ENCODE assay signal across 7 mouse cellular contexts in the genomic region with DNA sequence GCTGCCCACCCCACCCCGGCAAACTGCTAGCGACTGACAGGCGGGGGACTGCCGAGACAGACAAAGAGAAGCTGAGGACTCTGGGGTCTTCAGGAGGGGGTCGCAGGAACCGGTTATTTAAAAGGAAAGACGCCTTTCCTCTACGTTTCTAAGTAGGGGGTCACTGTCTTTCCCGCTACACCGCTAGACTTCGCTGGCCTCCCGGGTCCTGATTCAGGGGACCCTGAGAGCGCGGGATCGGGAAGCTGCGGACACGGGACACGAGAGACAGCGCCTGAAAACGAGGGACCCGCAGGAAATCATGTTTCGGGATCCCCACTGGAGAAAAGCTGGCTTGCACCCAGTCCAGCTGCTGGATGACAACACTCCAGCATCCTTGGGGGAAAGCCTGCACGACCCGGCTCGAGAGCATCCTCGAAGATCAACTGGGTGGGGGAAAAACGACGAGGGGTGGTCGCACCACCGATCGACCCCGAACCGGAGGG. TPM values are rescaled to one million over a fixed set of nuclear protein-coding genes. Genes with fewer than 3 reads are reported as not detected.
A peak's percentile ranks its signal among the peaks of the same experiment; 100 is the strongest.
DNase-seq lines count a peak whose midpoint lies in the region; ATAC-seq lines count a peak whose summit lies in the region.

No protein-coding gene starts in this region.

- peak overlapping the region; percentile 92 for H3K4me2 ChIP-seq in lung, embryonic 15.5 days
- H3K4me2 ChIP-seq in forebrain, embryonic 11.5 days (ENCODE audit: low read depth, low read length, severe bottlenecking): peak overlapping the region; percentile 94
- H3K4me2 ChIP-seq in hindbrain, embryonic 11.5 days (replicated peaks; ENCODE audit: low read depth, low read length): peak overlapping the region; percentile 88
- H3K4me2 ChIP-seq in midbrain, embryonic 13.5 days (replicated peaks): peak overlapping the region; percentile 80

- H3K4me1 ChIP-seq in lung, embryonic 15.5 days: peaks cover 43% of the 10 kb centered on the region
- peaks cover 7% of the 10 kb centered on the region; the same call in 1 of the 2 replicates for H3K4me1 ChIP-seq in forebrain, embryonic 11.5 days (replicated peaks; ENCODE audit: control insufficient read depth, insufficient read depth, low read length)
- peaks cover 6% of the 10 kb centered on the region for H3K4me1 ChIP-seq in hindbrain, embryonic 11.5 days (replicated peaks; ENCODE audit: control insufficient read depth, insufficient read depth, low read length)
- H3K4me1 ChIP-seq in midbrain, embryonic 13.5 days (replicated peaks): peaks cover 32% of the 10 kb centered on the region

- 0 out of 2 replicates have a peak, but pooled peaks have one; percentile 4 for ATAC-seq in lung, embryonic 15.5 days (ENCODE audit: borderline replicate concordance, extremely low read depth, low FRiP score, low TSS enrichment)
- ATAC-seq in forebrain, embryonic 11.5 days (replicated peaks; ENCODE audit: low FRiP score): peak; percentile 54
- peak; percentile 52 for ATAC-seq in hindbrain, embryonic 11.5 days (ENCODE audit: low FRiP score)
- peak; percentile 57 for ATAC-seq in midbrain, embryonic 13.5 days
- ATAC-seq in monocyte, adult 5-6 weeks (replicated peaks; ENCODE audit: insufficient number of reproducible peaks, low FRiP score, low TSS enrichment, poor library complexity, severe bottlenecking): no peak

- peak overlapping the region; percentile 73 for H3K4me3 ChIP-seq in lung, embryonic 15.5 days
- peak overlapping the region; percentile 97 for H3K4me3 ChIP-seq in forebrain, embryonic 11.5 days (ENCODE audit: low read depth, low read length)
- peak overlapping the region; percentile 97 for H3K4me3 ChIP-seq in hindbrain, embryonic 11.5 days (ENCODE audit: low read depth, low read length)
- peak overlapping the region; percentile 88 for H3K4me3 ChIP-seq in midbrain, embryonic 13.5 days (replicated peaks)

- H3K27ac ChIP-seq in lung, embryonic 15.5 days: peak overlapping the region; percentile 93
- H3K27ac ChIP-seq in forebrain, embryonic 11.5 days (ENCODE audit: low read depth, low read length): peak overlapping the region; percentile 99
- H3K27ac ChIP-seq in hindbrain, embryonic 11.5 days (ENCODE audit: low read depth, low read length): peak overlapping the region; percentile 99
- H3K27ac ChIP-seq in midbrain, embryonic 13.5 days: peak overlapping the region; percentile 98

- DNase-seq in lung, postnatal 36 days: no peak
- DNase-seq in forebrain, embryonic 11.5 days (ENCODE audit: low spot score): no peak
- DNase-seq in hindbrain, embryonic 11.5 days (ENCODE audit: low spot score): no peak
- no peak for DNase-seq in urinary bladder, postnatal 36 days (ENCODE audit: low spot score in 2 of 2)

- H3K9me3 ChIP-seq in lung, embryonic 15.5 days: no peaks in the 10 kb centered on the region
- H3K9me3 ChIP-seq in forebrain, embryonic 11.5 days (ENCODE audit: control insufficient read depth, low read length): no peaks in the 10 kb centered on the region
- no peaks in the 10 kb centered on the region for H3K9me3 ChIP-seq in hindbrain, embryonic 11.5 days (ENCODE audit: control insufficient read depth, low read length)
- H3K9me3 ChIP-seq in midbrain, embryonic 13.5 days: no peaks in the 10 kb centered on the region

- H3K36me3 ChIP-seq in lung, embryonic 15.5 days: no peaks in the 10 kb centered on the region
- no peaks in the 10 kb centered on the region for H3K36me3 ChIP-seq in forebrain, embryonic 11.5 days (ENCODE audit: control insufficient read depth, insufficient read depth, low read length)
- H3K36me3 ChIP-seq in hindbrain, embryonic 11.5 days (ENCODE audit: control insufficient read depth, insufficient read depth, low read length): no peaks in the 10 kb centered on the region
- H3K36me3 ChIP-seq in midbrain, embryonic 13.5 days: no peaks in the 10 kb centered on the region

- peaks cover 12% of the 10 kb centered on the region for H3K27me3 ChIP-seq in lung, embryonic 15.5 days
- H3K27me3 ChIP-seq in forebrain, embryonic 11.5 days (ENCODE audit: control insufficient read depth, insufficient read depth, low read length): no peaks in the 10 kb centered on the region
- H3K27me3 ChIP-seq in hindbrain, embryonic 11.5 days (ENCODE audit: control insufficient read depth, insufficient read depth, low read length): no peaks in the 10 kb centered on the region
- no peaks in the 10 kb centered on the region for H3K27me3 ChIP-seq in midbrain, embryonic 13.5 days

- peak overlapping the region; percentile 87 for H3K9ac ChIP-seq in lung, embryonic 15.5 days
- H3K9ac ChIP-seq in forebrain, embryonic 11.5 days (ENCODE audit: low read length): peak overlapping the region; percentile 99
- peak overlapping the region; percentile 99 for H3K9ac ChIP-seq in hindbrain, embryonic 11.5 days (ENCODE audit: low read depth, low read length)
- peak overlapping the region; percentile 91 for H3K9ac ChIP-seq in midbrain, embryonic 13.5 days (replicated peaks)

- under 1% methylated on average over 33 of the region's 33 CpGs for WGBS in lung, embryonic 15.5 days
- WGBS in forebrain, embryonic 11.5 days: under 1% methylated on average over 33 of the region's 33 CpGs
- WGBS in hindbrain, embryonic 11.5 days: under 1% methylated on average over 33 of the region's 33 CpGs
- WGBS in midbrain, embryonic 13.5 days: under 1% methylated on average over 33 of the region's 33 CpGs

RNA-seq across cellular contexts. Expression of a gene that starts 0.7 kb away (rescaled TPM):
- 36.0 and 36.6 TPM in 2 replicates for polyA plus RNA-seq in lung, embryonic 15.5 days (2015; fragmentation: Nextera tagmentation; extraction: Ambion mirVana)
- polyA plus RNA-seq in forebrain, embryonic 11.5 days (2014; fragmentation: Nextera tagmentation; extraction: Ambion mirVana): 109 and 114 TPM in 2 replicates
- 80.6 and 83.9 TPM in 2 replicates for polyA plus RNA-seq in hindbrain, embryonic 11.5 days (2014; fragmentation: Nextera tagmentation; extraction: Ambion mirVana)
- polyA plus RNA-seq in midbrain, embryonic 13.5 days (2015; fragmentation: Nextera tagmentation; extraction: Ambion mirVana): 40.2 and 40.6 TPM in 2 replicates
- not detected in 3 replicates for total RNA-seq in monocyte, adult 5-6 weeks (2017)

RNA-seq across cellular contexts. Expression of a gene that starts 17.9 kb away (rescaled TPM):
- polyA plus RNA-seq in lung, embryonic 15.5 days (2015; fragmentation: Nextera tagmentation; extraction: Ambion mirVana): not detected in 2 replicates
- polyA plus RNA-seq in forebrain, embryonic 11.5 days (2014; fragmentation: Nextera tagmentation; extraction: Ambion mirVana): not detected in 2 replicates
- not detected in 2 replicates for polyA plus RNA-seq in hindbrain, embryonic 11.5 days (2014; fragmentation: Nextera tagmentation; extraction: Ambion mirVana)
- not detected in 2 replicates for polyA plus RNA-seq in midbrain, embryonic 13.5 days (2015; fragmentation: Nextera tagmentation; extraction: Ambion mirVana)
- total RNA-seq in monocyte, adult 5-6 weeks (2017): not detected in 3 replicates

RNA-seq across cellular contexts. Expression of a gene that starts 28.3 kb away (rescaled TPM):
- 91.4 and 94.6 TPM in 2 replicates for polyA plus RNA-seq in lung, embryonic 15.5 days (2015; fragmentation: Nextera tagmentation; extraction: Ambion mirVana)
- polyA plus RNA-seq in forebrain, embryonic 11.5 days (2014; fragmentation: Nextera tagmentation; extraction: Ambion mirVana): 39.4 and 41.4 TPM in 2 replicates
- 47.3 and 48.8 TPM in 2 replicates for polyA plus RNA-seq in hindbrain, embryonic 11.5 days (2014; fragmentation: Nextera tagmentation; extraction: Ambion mirVana)
- 133 and 142 TPM in 2 replicates for polyA plus RNA-seq in midbrain, embryonic 13.5 days (2015; fragmentation: Nextera tagmentation; extraction: Ambion mirVana)
- 66.0 to 93.9 TPM (median 80.9 TPM) in 3 replicates for total RNA-seq in monocyte, adult 5-6 weeks (2017)

RNA-seq across cellular contexts. Expression of a gene that starts 58.8 kb away (rescaled TPM):
- polyA plus RNA-seq in lung, embryonic 15.5 days (2015; fragmentation: Nextera tagmentation; extraction: Ambion mirVana): 42.2 and 45.0 TPM in 2 replicates
- polyA plus RNA-seq in forebrain, embryonic 11.5 days (2014; fragmentation: Nextera tagmentation; extraction: Ambion mirVana): 22.8 and 26.1 TPM in 2 replicates
- polyA plus RNA-seq in hindbrain, embryonic 11.5 days (2014; fragmentation: Nextera tagmentation; extraction: Ambion mirVana): 20.9 and 25.2 TPM in 2 replicates
- 28.9 and 34.0 TPM in 2 replicates for polyA plus RNA-seq in midbrain, embryonic 13.5 days (2015; fragmentation: Nextera tagmentation; extraction: Ambion mirVana)
- total RNA-seq in monocyte, adult 5-6 weeks (2017): 36.8 to 37.9 TPM (median 37.2 TPM) in 3 replicates
